Mouse (Mus musculus) forelimb bud, embryonic 11.5 days (tissue): ENCODE results near the gene Cnot1.
"Not testable (repeated sequence)": the region's sequence is repeated elsewhere in the genome, so short reads cannot be mapped to it uniquely, and the experiment has no call there.

Experiments
- DNase-seq: peaks from one replicate; pipeline ENCODE4 v3.0.0-alpha.2; 2012; ENCODE audit warnings: low read depth, low spot score

The Cnot1 gene

GRCm38 (mm10) chr8:95807331-95807843 is at the start of gene Cnot1:
Gene Cnot1 (minus strand): TSS chr8:95807464.
- peak; percentile 99 for DNase-seq

- DNase-seq = no peak
These were observed 46.9 kb upstream of the Cnot1 start for GRCm38 (mm10) chr8:95854174-95854573.

- DNase-seq = peak; percentile 85
These were observed 46.0 kb upstream of the Cnot1 start, which contains the start of gene Slc38a7 for GRCm38 (mm10) chr8:95853102-95853843. Gene Slc38a7 (minus strand): TSS chr8:95853539.

- no peak for DNase-seq
These were observed 45.0 kb upstream of the Cnot1 start for GRCm38 (mm10) chr8:95852290-95852689.

GRCm38 (mm10) chr8:95850326-95850725 is 43.1 kb upstream of the Cnot1 start:
- DNase-seq = no peak

GRCm38 (mm10) chr8:95848734-95849464 is 41.6 kb upstream of the Cnot1 start:
- no peak for DNase-seq

GRCm38 (mm10) chr8:95848061-95848551 is 40.8 kb upstream of the Cnot1 start:
- DNase-seq = no peak

GRCm38 (mm10) chr8:95845026-95845425 is 37.8 kb upstream of the Cnot1 start:
- no peak for DNase-seq

GRCm38 (mm10) chr8:95843968-95844367 is 36.7 kb upstream of the Cnot1 start:
- no peak for DNase-seq

- DNase-seq = no peak
These were observed 34.2 kb upstream of the Cnot1 start for GRCm38 (mm10) chr8:95841436-95841835.

GRCm38 (mm10) chr8:95839289-95839688 is 32.0 kb upstream of the Cnot1 start:
- no peak for DNase-seq

- DNase-seq = no peak
These were observed 30.0 kb upstream of the Cnot1 start for GRCm38 (mm10) chr8:95837266-95837665.

GRCm38 (mm10) chr8:95835891-95836290 is 28.6 kb upstream of the Cnot1 start:
- no peak for DNase-seq

GRCm38 (mm10) chr8:95833435-95833984 is 26.2 kb upstream of the Cnot1 start:
- DNase-seq = peak; percentile 44

GRCm38 (mm10) chr8:95832603-95833434 is 25.6 kb upstream of the Cnot1 start:
- peak; percentile 90 for DNase-seq

GRCm38 (mm10) chr8:95830144-95830543 is 22.9 kb upstream of the Cnot1 start:
- DNase-seq = no peak

GRCm38 (mm10) chr8:95825162-95825561 is 17.9 kb upstream of the Cnot1 start, which contains the start of gene Sap18b:
Gene Sap18b (plus strand): TSS chr8:95825346.
- not testable (repeated sequence) for DNase-seq

- DNase-seq = no peak
These were observed 15.4 kb upstream of the Cnot1 start for GRCm38 (mm10) chr8:95822699-95823098.

GRCm38 (mm10) chr8:95822096-95822495 is 14.8 kb upstream of the Cnot1 start:
- no peak for DNase-seq

- DNase-seq = no peak
These were observed 14.0 kb upstream of the Cnot1 start for GRCm38 (mm10) chr8:95821266-95821665.

- no peak for DNase-seq
These were observed 10.9 kb upstream of the Cnot1 start for GRCm38 (mm10) chr8:95818211-95818610.
